Mouse (Mus musculus) gastrocnemius, postnatal 36 days (tissue): ENCODE results near the gene Eif2s2. TPM values are rescaled to one million over a fixed set of nuclear protein-coding genes. Genes with fewer than 3 reads are reported as not detected.
A peak's percentile ranks its signal among the peaks of the same experiment; 100 is the strongest.
"Not testable (repeated sequence)": the region's sequence is repeated elsewhere in the genome, so short reads cannot be mapped to it uniquely, and the experiment has no call there.

ENCODE experiments used
- DNase-seq, 2 experiments: peaks; one replicate each; pipeline ENCODE4 v3.0.0; 2022
- intact Hi-C: fragments of 180-260 bp; cut with DNase I; formaldehyde crosslinking; loops from one replicate; pipeline ENCODE4 v1.15.1; 2025
- total RNA-seq, 2 experiments: library from RNA; stranded (reverse); gene quantifications; 2 replicates each; pipeline ENCODE4 v1.2.3; 2021

Eif2s2 gene
- total RNA-seq, 2 experiments from 2014 or later: 96.9 to 117 TPM

- DNase-seq, intact Hi-C loops: not testable (repeated sequence)
These were observed 6.3 kb upstream of the Eif2s2 start for GRCm38 (mm10) chr2:154899004-154899403.

GRCm38 (mm10) chr2:154893548-154893947 is 813 bp upstream of the Eif2s2 start:
- DNase-seq: no peak
- intact Hi-C loops: no loop called here

GRCm38 (mm10) chr2:154893045-154893385 is 280 bp upstream of the Eif2s2 start:
- intact Hi-C loops: no loop called here

GRCm38 (mm10) chr2:154891585-154891984 is 1.1 kb downstream of the Eif2s2 start:
- intact Hi-C loops: no loop called here
- DNase-seq: no peak

More at GRCm38 (mm10) chr2:154893045-154893385, 280 bp upstream of the Eif2s2 start:
- no peak for DNase-seq

GRCm38 (mm10) chr2:154876621-154877020 is 16.1 kb downstream of the Eif2s2 start:
- no peak for DNase-seq
- intact Hi-C loops: no loop called here

GRCm38 (mm10) chr2:154869954-154870641 is 22.6 kb downstream of the Eif2s2 start:
- DNase-seq: no peak

GRCm38 (mm10) chr2:154868106-154868505 is 24.6 kb downstream of the Eif2s2 start:
- DNase-seq: no peak
- intact Hi-C loops: no loop called here

More at GRCm38 (mm10) chr2:154869954-154870641, 22.6 kb downstream of the Eif2s2 start:
- intact Hi-C loops: no loop called here

- no peak for DNase-seq
- intact Hi-C loops: no loop called here
These were observed 27.0 kb downstream of the Eif2s2 start for GRCm38 (mm10) chr2:154865696-154866095.

GRCm38 (mm10) chr2:154863672-154864071 is 29.1 kb downstream of the Eif2s2 start:
- no peak for DNase-seq
- intact Hi-C loops: no loop called here

GRCm38 (mm10) chr2:154855383-154855782 is 37.4 kb downstream of the Eif2s2 start:
- intact Hi-C loops: loop anchor here (2.0 to 5.0 kb wide), 3 partner anchors 63 to 153 kb away; partner anchors contain the start of genes Raly and a
- peak in 1 of 2 experiments; percentile 42 for DNase-seq

- intact Hi-C loops: no loop called here
These were observed 44.6 kb downstream of the Eif2s2 start for GRCm38 (mm10) chr2:154848086-154848485.

GRCm38 (mm10) chr2:154836537-154836936 is 56.2 kb downstream of the Eif2s2 start:
- no peak for DNase-seq
- intact Hi-C loops: no loop called here

More at GRCm38 (mm10) chr2:154848086-154848485, 44.6 kb downstream of the Eif2s2 start:
- DNase-seq: no peak

GRCm38 (mm10) chr2:154834149-154834865 is 58.4 kb downstream of the Eif2s2 start:
- intact Hi-C loops: no loop called here
- no peak for DNase-seq

- DNase-seq: no peak
- intact Hi-C loops: no loop called here
These were observed 60.3 kb downstream of the Eif2s2 start for GRCm38 (mm10) chr2:154832471-154832870.

- DNase-seq: no peak
- intact Hi-C loops: no loop called here
These were observed 65.2 kb downstream of the Eif2s2 start for GRCm38 (mm10) chr2:154827521-154827920.

- intact Hi-C loops: no loop called here
- no peak for DNase-seq
These were observed 66.6 kb downstream of the Eif2s2 start for GRCm38 (mm10) chr2:154826054-154826538.

Other genes starting within 250 kb of the Eif2s2 start
- 100 to 1,000 TPM; 102 to 107 TPM for gene Chmp4b, start 241.2 kb downstream of the Eif2s2 start, total RNA-seq
- gene Gm14214, start 122.9 kb downstream of the Eif2s2 start, total RNA-seq: not detected
- gene Raly, start 101.8 kb downstream of the Eif2s2 start, total RNA-seq: 10 to 100 TPM; 59.0 to 63.0 TPM
- not detected for gene a, start 101.5 kb downstream of the Eif2s2 start, total RNA-seq
- not detected for gene Gm14226, start 125.3 kb upstream of the Eif2s2 start, total RNA-seq
- gene Ahcy, start 181.6 kb upstream of the Eif2s2 start, total RNA-seq: 10 to 100 TPM; 14.3 to 15.7 TPM
- 10 to 100 TPM; 17.2 to 19.3 TPM for gene Itch, start 240.6 kb upstream of the Eif2s2 start, total RNA-seq